Mouse (Mus musculus) limb, embryonic 13.5 days (tissue): Measurements from ENCODE around the gene Coro7. TPM values are rescaled to one million over a fixed set of nuclear protein-coding genes. Genes with fewer than 3 reads are reported as not detected.

Experiments used
- ATAC-seq: fragments of 200-750 bp; cut with Nextera tagmentation; 2 replicates; pipeline ENCODE4 v1.8.0; 2017; ENCODE audit warnings: low read depth, moderate number of reproducible peaks, moderate TSS enrichment; ENCODE audit not compliant: low FRiP score
- H3K27ac ChIP-seq: fragments of 300-500 bp; sonication (generic); 2 replicates; pipeline ENCODE4 v1.5.1; 2015; ENCODE audit warnings: inconsistent platforms, mild to moderate bottlenecking, moderate library complexity
- H3K27me3 ChIP-seq: fragments of 300-500 bp; sonication (generic); 2 replicates; pipeline ENCODE4 v1.6.1; 2015; ENCODE audit warnings: mild to moderate bottlenecking, inconsistent platforms
- H3K36me3 ChIP-seq: fragments of 300-500 bp; sonication (generic); 2 replicates; pipeline ENCODE4 v1.6.1; 2015; ENCODE audit warnings: inconsistent platforms, mild to moderate bottlenecking, moderate library complexity
- H3K4me1 ChIP-seq: fragments of 300-500 bp; sonication (generic); 2 replicates; pipeline ENCODE4 v1.6.1; 2015; ENCODE audit warnings: inconsistent platforms
- H3K4me2 ChIP-seq: fragments of 300-500 bp; sonication (generic); replicated peaks from 2 replicates; pipeline ENCODE4 v1.6.1; 2015; ENCODE audit warnings: inconsistent platforms, mild to moderate bottlenecking, moderate library complexity
- H3K4me3 ChIP-seq: fragments of 300-500 bp; sonication (generic); 2 replicates; pipeline ENCODE4 v1.5.1; 2015; ENCODE audit warnings: moderate library complexity, mild to moderate bottlenecking, inconsistent platforms
- H3K9ac ChIP-seq: fragments of 300-500 bp; sonication (generic); 2 replicates; pipeline ENCODE4 v1.6.1; 2015; ENCODE audit warnings: mild to moderate bottlenecking, inconsistent platforms
- H3K9me3 ChIP-seq: fragments of 300-500 bp; sonication (generic); 2 replicates; pipeline ENCODE4 v1.6.1; 2016; ENCODE audit warnings: inconsistent platforms
- WGBS: fragments of 180-500 bp; shearing (Covaris S2); methylation state at CpG from one replicate; pipeline ENCODE4 v1.1.7; 2015; 5-methylcytosine and 5-hydroxymethylcytosine counted together
- polyA plus RNA-seq: library from polyadenylated mRNA; unstranded; fragments of >200 nt; fragmentation: Nextera tagmentation; extraction: Ambion mirVana; gene quantifications from 2 replicates; pipeline ENCODE4 v1.2.1, GENCODE M21; 2015

Gene Coro7
- polyA plus RNA-seq, 1 experiment from 2014 or later: 20.8 TPM

DNA sequence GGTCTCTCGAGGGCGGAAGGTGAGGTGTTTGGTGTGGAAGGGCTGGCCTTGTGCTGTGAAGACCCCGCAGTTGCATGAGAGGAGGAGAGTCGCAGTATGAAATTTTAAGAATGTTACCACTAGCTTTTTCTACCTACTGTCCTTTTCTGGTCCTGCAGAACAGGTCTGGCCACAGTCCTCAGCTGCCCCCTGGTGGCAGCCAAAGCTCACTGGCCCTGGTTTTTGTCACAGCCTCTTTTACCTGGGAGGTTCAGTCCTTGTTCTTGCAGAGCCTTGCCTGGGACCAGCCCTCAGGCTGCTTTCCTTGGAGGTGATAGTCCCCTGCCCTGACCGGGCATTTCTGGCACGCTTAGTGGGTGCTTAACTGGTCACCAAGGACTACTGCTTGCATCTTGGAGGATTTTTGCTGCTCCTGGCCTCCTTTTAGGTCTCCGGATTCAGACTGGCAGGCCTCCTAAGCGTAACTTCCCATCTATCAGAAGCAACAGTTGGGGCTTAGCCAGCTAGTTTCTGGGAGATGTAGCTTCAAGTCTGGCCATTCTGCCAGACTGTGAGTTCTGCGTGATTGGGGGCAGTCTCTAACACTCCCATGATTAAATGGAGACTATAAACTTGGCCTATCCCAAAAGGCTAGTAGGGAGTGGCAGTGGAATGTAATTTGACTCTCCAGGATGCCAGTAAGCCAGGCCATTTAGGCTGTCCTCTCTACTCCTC, 71.6 kb downstream of the Coro7 start:
- ATAC-seq: peak; percentile 30
- no peak overlapping the region for H3K4me3 ChIP-seq
- peak overlapping the region; percentile 43 for H3K9ac ChIP-seq
- no peaks in the 10 kb centered on the region for H3K9me3 ChIP-seq
- 0 out of 2 replicates have a peak overlapping the region, but pooled peaks have one; percentile 14 for H3K4me2 ChIP-seq
- peak overlapping the region; percentile 73 for H3K27ac ChIP-seq
- peaks cover 45% of the 10 kb centered on the region for H3K36me3 ChIP-seq
- no peaks in the 10 kb centered on the region for H3K27me3 ChIP-seq
- WGBS: 35% methylated on average over 9 of the region's 9 CpGs
- peaks cover 58% of the 10 kb centered on the region for H3K4me1 ChIP-seq

DNA sequence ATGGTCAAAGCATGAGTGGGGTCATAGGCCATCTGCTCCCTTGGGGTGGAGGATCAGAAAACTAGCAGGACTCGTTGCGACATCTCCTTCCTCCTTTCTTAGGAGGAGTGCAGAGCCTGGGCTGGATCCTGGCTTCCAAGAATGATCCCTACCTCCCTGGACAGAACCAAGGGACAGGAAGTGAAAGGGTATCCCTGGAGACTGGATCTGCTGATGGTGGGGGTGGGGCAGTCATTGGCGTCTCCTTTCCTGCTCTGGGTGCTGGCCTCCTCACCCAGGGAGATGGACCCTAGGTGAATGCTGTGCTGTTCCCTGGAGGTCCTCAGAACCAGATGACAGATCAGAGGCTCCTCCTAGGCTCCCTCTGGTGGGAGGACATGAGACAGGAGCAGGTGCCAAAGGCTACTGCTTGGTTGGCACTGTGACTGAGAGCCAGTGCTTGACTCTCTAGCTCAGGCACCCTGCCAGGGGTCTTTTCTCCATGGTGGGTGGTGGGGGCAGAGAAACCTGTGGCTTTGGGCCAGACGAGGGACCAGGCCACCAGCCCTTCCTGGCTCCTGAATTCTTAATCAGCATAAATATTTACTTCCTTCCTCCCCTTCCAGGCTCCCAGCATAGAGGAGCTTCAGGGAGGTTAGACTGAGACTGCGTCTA, 73.0 kb downstream of the Coro7 start:
- no peak overlapping the region for H3K4me3 ChIP-seq
- H3K4me2 ChIP-seq: 0 out of 2 replicates have a peak overlapping the region, but pooled peaks have one; percentile 9
- H3K27me3 ChIP-seq: no peaks in the 10 kb centered on the region
- peaks cover 31% of the 10 kb centered on the region for H3K36me3 ChIP-seq
- H3K4me1 ChIP-seq: peaks cover 72% of the 10 kb centered on the region
- 32% methylated on average over 5 of the region's 5 CpGs for WGBS
- no peaks in the 10 kb centered on the region for H3K9me3 ChIP-seq
- H3K27ac ChIP-seq: peak overlapping the region; percentile 73; the same call in 1 of the 2 replicates
- no peak for ATAC-seq
- H3K9ac ChIP-seq: peak overlapping the region; percentile 43; the same call in 1 of the 2 replicates

DNA sequence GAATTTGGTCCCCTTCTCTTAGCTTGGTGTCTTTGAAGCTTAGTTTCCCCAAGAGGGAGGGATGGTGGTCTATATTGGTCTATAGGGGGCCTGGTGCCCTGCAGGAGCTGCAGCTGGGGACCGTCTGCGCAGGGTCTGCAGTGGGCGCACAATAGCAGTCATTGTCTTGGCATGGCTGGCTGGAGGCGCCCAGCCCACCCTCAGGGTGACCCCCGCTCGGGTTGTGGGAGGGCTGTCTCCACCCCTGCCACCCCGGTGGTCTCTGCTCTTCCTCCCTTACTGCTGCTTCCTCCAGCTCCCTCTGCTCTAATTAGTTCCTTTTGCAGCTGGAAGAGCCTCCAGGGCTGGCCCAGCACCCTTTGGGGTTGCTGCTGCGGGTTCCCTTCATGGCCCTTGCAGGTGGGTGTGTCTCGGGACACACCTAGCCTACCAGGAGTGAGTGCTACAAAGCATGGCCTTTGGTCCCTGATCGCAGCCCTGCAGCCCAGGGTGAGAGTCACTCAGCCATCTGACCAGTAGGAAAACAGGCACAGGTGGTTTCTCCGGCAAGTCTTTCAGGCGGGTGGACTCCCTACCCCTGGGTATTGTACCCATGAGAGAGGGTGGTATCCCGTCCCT, 74.0 kb downstream of the Coro7 start:
- H3K36me3 ChIP-seq: peaks cover 22% of the 10 kb centered on the region
- no peak overlapping the region for H3K4me3 ChIP-seq
- H3K9me3 ChIP-seq: no peaks in the 10 kb centered on the region
- H3K27me3 ChIP-seq: no peaks in the 10 kb centered on the region
- ATAC-seq: no peak
- H3K4me1 ChIP-seq: peaks cover 81% of the 10 kb centered on the region
- peak overlapping the region; percentile 39; the same call in 1 of the 2 replicates for H3K9ac ChIP-seq
- H3K27ac ChIP-seq: peak overlapping the region; percentile 73; the same call in 1 of the 2 replicates
- H3K4me2 ChIP-seq: peak overlapping the region; percentile 38
- WGBS: 45% methylated on average over 13 of the region's 13 CpGs

DNA sequence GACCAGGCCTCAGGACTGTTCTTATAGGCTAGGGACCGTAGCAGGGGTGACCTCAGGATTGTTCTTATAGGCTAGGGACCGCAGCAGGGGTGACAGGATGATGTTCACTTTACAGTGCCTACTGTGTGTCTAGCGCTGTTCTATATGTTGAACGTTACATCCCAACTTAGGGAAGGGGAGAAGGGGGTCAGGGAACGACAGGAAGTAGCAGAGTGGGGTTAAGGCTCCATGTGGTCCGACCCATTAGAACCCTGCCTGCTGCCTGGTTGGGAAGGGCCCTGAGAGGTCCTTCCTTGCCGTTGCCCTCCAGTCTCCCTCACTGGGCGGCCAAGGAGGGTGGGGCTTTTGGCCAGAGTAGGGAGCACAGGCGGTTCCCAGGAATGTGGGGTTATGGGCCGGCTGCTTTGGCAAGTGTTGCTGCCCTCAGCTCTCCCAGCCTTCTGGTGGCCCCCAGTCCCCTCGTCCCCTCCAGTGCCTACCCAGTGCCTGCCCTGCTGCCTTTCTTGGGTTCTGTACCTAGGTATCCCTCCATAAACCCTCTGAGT, 75.2 kb downstream of the Coro7 start:
- no peak for ATAC-seq
- WGBS: 59% methylated on average over 11 of the region's 11 CpGs
- Histone ChIP-seq H3K9me3 (no peaks in the 10 kb centered on the region), H3K4me1 (peaks cover 94% of the 10 kb centered on the region), H3K9ac (peak overlapping the region; percentile 31; the same call in 1 of the 2 replicates), H3K27ac (peak overlapping the region; percentile 92; the same call in 1 of the 2 replicates), H3K4me3 (0 out of 2 replicates have a peak overlapping the region, but pooled peaks have one; percentile 3), H3K36me3 (peaks cover 10% of the 10 kb centered on the region), H3K27me3 (no peaks in the 10 kb centered on the region), H3K4me2 (peak overlapping the region; percentile 57)

DNA sequence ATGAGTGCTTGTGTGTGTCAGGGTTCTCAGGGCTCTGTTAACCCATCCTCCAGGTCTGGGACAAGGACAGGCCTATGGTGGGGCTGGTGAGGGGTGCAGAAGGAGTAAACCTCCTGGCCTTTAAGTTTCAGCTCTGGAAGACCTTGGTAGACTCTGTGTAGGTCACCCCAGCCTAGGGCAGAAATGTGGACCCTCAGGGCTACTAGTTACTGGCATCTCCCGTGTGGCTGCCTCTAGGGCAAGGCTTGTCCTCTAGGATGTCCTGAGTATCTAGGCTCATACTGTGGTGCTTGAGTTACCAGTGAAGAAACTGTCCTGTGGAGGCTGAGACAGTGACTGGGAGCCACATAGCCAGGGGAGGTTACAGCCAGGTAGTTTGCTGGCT, 76.1 kb downstream of the Coro7 start:
- WGBS: 30% methylated on average over 1 of the region's 1 CpGs

DNA sequence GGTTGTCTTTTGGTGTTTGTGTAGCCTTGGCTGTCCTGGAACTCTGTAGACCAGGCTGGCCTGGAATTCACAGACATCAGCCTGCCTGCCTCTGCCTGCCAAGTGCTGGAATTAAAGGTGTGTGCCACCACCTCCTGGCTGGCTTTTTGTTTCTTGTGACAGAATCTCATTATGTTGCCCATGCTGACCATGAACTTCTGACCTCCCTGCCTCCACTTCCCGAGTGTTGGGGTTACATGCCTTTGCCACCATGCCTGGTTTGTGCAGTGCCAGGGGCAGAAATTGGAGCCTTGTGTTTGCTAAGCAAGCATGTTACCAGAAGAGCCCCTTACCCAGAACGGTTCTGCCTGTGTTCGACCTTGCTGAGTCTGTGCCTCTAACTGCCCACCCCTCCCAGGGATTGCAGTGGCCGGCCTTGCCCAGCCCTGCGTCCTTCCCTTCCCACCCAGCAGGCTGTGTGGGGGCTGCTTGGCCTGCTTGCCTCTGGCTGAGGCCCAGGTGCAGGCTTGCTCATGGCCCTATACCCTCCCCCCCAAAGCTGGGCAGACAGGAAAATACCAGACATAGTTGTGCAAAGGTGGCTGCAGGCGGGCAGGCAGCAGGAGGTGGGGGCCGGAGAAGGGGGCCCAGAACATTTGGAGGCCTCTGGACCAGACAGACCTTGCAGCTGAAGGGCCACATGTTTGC, 76.7 kb downstream of the Coro7 start:
- Histone ChIP-seq H3K4me3 (0 out of 2 replicates have a peak overlapping the region, but pooled peaks have one; percentile 10), H3K4me1 (peaks cover 100% of the 10 kb centered on the region), H3K27ac (peak overlapping the region; percentile 92), H3K27me3 (no peaks in the 10 kb centered on the region), H3K9ac (peak overlapping the region; percentile 56), H3K4me2 (peak overlapping the region; percentile 57), H3K9me3 (no peaks in the 10 kb centered on the region), H3K36me3 (peaks cover 2% of the 10 kb centered on the region; the same call in 1 of the 2 replicates)
- ATAC-seq: peak; percentile 54
- 5% methylated on average over 7 of the region's 7 CpGs for WGBS

More for the DNA sequence above, 76.1 kb downstream of the Coro7 start:
- Histone ChIP-seq H3K9ac (peak overlapping the region; percentile 56), H3K4me3 (0 out of 2 replicates have a peak overlapping the region, but pooled peaks have one; percentile 10), H3K4me1 (peaks cover 100% of the 10 kb centered on the region), H3K9me3 (no peaks in the 10 kb centered on the region), H3K27me3 (no peaks in the 10 kb centered on the region), H3K4me2 (peak overlapping the region; percentile 57), H3K36me3 (peaks cover 1% of the 10 kb centered on the region), H3K27ac (peak overlapping the region; percentile 92)
- peak; percentile 8; the same call in 1 of the 2 replicates for ATAC-seq

DNA sequence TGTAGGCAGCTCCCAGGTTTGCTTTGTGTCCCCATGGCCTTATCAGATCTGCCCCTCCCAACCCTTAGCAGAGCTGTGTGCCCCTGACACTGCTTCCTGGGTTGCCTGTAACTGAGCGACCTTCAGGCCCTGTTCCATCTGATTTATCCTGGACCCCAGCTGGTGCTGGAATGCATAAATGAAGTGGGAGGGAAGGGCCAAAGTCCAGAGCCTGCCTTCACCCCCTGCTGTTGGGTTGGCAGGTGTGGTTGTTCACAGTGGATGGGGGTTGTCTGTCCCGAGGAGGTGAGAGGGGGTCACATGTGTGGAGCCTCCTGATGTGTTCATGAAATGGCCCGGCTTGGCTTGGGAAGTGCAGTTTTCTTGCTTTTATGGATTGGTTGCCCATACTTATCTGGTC, 77.4 kb downstream of the Coro7 start:
- 8% methylated on average over 3 of the region's 3 CpGs for WGBS
- Histone ChIP-seq H3K9ac (peak overlapping the region; percentile 56), H3K4me1 (peaks cover 100% of the 10 kb centered on the region), H3K4me2 (peak overlapping the region; percentile 57), H3K9me3 (no peaks in the 10 kb centered on the region), H3K27me3 (no peaks in the 10 kb centered on the region), H3K36me3 (peaks cover 2% of the 10 kb centered on the region; the same call in 1 of the 2 replicates), H3K4me3 (no peak overlapping the region), H3K27ac (peak overlapping the region; percentile 92)
- no peak for ATAC-seq

DNA sequence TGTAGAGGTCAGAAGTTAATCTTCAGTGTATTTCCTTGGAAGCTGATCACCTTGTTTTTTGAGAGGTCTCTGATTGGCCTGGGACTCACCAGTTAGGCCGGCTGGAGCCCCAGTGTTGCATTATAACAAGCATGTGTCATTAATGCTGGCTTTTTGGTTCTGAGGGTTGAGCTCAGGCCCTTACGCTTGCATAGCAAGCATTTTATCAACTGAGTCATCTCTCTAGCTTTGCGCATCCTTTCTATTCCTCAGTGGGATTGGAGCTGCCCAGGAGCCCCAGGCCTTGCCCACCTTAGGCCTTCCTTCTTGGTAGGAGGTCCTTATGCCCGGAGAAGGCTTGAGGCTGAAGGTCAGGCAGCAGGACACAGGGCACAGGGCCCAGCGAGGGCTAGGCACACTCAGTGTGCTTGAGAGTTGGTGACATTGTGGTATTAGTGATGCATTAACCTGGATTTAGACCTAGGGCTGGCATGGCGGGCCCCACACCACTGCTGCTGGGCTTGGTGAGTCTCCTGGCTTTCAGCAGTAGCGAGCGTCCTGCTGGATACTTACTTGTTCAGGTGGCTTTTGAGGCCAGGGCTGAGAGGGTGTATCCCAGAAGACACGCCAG, 78.8 kb downstream of the Coro7 start:
- Histone ChIP-seq H3K4me2 (0 out of 2 replicates have a peak overlapping the region, but pooled peaks have one; percentile 11), H3K9me3 (no peaks in the 10 kb centered on the region), H3K9ac (0 out of 2 replicates have a peak overlapping the region, but pooled peaks have one; percentile 19), H3K4me1 (peaks cover 100% of the 10 kb centered on the region), H3K27me3 (no peaks in the 10 kb centered on the region), H3K36me3 (peaks cover 2% of the 10 kb centered on the region; the same call in 1 of the 2 replicates), H3K4me3 (no peak overlapping the region), H3K27ac (peak overlapping the region; percentile 55; the same call in 1 of the 2 replicates)
- ATAC-seq: no peak
- WGBS: 68% methylated on average over 9 of the region's 9 CpGs

DNA sequence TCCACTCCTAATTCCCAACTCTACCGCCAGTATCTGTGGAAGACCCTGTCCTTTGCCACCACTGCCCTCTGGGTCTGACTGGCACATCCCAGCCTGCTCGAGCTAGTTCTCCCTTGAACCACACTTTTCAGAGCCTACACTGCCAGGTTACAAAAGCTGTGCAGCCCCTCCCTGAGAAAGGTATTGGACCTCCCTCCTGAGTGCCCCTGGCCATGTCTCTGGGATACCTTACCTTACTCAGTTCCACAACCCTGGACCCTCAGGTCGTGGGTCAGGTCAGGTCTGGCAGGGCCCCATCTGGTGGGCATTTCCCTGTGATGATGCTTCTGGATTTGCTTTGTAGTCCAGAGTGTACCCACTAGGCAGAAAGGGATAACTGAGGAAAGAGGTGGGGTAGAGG, 80.0 kb downstream of the Coro7 start:
- H3K4me1 ChIP-seq: peaks cover 95% of the 10 kb centered on the region
- 84% methylated on average over 3 of the region's 3 CpGs for WGBS
- H3K9me3 ChIP-seq: no peaks in the 10 kb centered on the region
- peaks cover 2% of the 10 kb centered on the region; the same call in 1 of the 2 replicates for H3K36me3 ChIP-seq
- peak overlapping the region; percentile 67; the same call in 1 of the 2 replicates for H3K27ac ChIP-seq
- ATAC-seq: no peak
- no peak overlapping the region for H3K4me3 ChIP-seq
- no peaks in the 10 kb centered on the region for H3K27me3 ChIP-seq
- H3K9ac ChIP-seq: no peak overlapping the region
- no peak overlapping the region for H3K4me2 ChIP-seq

DNA sequence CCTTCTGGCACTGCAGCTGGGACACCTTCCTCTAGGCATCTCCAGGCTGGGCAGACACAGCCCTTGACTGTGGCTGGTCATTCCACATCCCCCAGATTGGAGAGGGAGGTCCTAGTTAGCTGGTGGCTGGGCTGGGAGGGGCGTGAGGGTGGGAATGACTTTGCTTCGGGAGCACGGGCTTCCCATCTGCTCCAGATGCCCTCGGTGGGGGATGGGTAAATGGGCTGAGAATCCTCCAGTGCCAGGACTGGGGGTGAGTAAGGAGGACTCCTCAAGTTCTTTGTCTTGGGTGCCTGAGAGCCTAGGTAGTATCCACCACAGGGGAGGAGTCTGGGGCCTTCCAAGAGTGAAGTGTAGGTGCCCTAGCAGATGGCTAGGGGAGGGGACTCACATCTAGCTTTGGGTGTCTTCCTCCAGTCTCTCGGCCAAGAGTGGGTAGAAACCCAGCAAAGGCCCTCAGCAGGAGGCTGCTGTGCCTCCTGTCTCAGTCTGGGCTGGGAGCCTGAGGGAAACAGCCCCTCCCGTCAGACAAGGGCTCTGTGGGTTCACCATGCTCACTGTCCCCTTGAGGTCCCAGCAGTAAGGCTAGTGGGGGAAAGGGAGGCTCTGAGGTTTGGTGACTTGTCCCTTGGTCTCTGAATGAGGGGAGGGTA, 80.6 kb downstream of the Coro7 start:
- 22% methylated on average over 6 of the region's 6 CpGs for WGBS

More for the DNA sequence above, 80.6 kb downstream of the Coro7 start:
- H3K9ac ChIP-seq: peak overlapping the region; percentile 57
- H3K4me1 ChIP-seq: peaks cover 89% of the 10 kb centered on the region
- H3K27me3 ChIP-seq: no peaks in the 10 kb centered on the region
- no peaks in the 10 kb centered on the region for H3K9me3 ChIP-seq
- ATAC-seq: no peak
- peak overlapping the region; percentile 67 for H3K27ac ChIP-seq
- H3K4me3 ChIP-seq: peak overlapping the region; percentile 90; the same call in 1 of the 2 replicates
- H3K36me3 ChIP-seq: peaks cover 2% of the 10 kb centered on the region; the same call in 1 of the 2 replicates
- H3K4me2 ChIP-seq: peak overlapping the region; percentile 100
